Mouse (Mus musculus): Measurements from ENCODE around the gene Mettl21c. TPM values are rescaled to one million over a fixed set of nuclear protein-coding genes. Genes with fewer than 3 reads are reported as not detected.
"Not testable (repeated sequence)": the region's sequence is repeated elsewhere in the genome, so short reads cannot be mapped to it uniquely, and the experiment has no call there.

The Mettl21c gene
- 1.3 and 2.1 TPM in 2 replicates for polyA plus RNA-seq (2012; ENCODE audit: insufficient read depth, insufficient read length, missing spikeins)

DNA sequence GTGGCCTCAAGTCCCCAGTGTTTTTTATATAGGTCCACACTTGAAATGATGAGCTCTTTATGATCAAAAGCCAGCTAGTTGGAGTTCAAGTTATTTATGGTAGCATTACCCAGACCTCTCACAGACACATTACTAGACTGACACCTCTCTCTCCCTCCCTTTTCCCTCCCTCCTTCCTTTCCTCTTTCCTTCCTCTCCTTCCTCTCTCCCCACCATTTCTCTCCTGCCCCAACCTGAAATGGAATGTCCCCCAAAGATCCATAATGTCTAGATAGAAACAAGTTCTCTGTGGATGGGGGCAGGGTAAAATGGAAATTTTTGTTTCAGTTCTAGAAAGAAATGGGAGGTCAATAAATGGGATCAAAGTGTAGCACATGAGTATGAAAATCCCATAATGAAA is at the start of gene Mettl21c:
TSS of gene Mettl21c (minus strand) at position 101 of the 400 bp plus-strand sequence.
- H3K27ac ChIP-seq (replicated peaks; ENCODE audit: low read depth, low read length): no peak within 1 kb of the TSS
- no peaks in the 10 kb centered on the region for H3K4me1 ChIP-seq (ENCODE audit: control insufficient read depth, insufficient read depth, insufficient read length, low read length)
- no peak within 1 kb of the TSS for H3K4me3 ChIP-seq (ENCODE audit: insufficient read depth, low read depth, low read length)

DNA sequence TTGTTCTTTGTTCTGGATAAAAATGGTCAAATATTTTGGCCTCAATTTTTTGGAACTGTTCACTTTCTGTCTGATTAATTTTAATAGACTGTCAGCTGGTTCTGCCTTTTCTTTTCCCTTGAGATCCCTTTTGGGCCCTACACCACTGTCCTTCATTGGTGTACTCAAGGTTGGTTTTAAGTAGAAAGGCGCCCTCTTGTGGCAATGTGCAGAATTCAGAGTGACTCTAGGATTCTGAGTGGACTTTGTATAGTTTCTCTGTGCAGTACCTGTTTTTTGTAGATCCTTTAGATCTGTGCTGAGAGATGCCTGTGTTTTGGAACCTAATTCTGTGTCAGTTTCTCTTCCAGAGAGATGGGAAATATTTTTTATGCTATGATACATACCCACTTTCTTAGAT is 44.8 kb upstream of the Mettl21c start:
- Histone ChIP-seq H3K4me1 (ENCODE audit: control insufficient read depth, insufficient read depth, insufficient read length, low read length) (no peaks in the 10 kb centered on the region), H3K4me3 (ENCODE audit: insufficient read depth, low read depth, low read length) (no peak overlapping the region), H3K27ac (replicated peaks; ENCODE audit: low read depth, low read length) (no peak overlapping the region)

DNA sequence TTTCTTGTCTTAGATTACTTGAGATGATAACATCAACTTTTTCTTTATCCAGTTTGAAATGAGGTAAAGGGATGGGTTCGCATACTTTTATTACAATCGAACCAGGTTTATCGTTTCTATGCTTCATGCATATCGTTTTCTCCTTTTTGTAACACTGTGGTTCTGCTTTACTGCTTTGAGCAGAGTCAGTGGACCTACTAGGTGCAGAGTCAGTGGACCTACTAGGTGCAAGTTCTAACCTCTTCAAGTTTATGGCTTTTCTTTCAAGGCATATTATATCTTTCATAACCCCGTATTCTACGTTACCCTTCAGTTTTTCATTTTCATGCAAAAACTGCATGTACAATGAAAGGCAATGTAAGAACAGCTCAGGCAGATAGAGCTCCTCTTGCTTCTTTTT is 43.6 kb upstream of the Mettl21c start:
- H3K4me1 ChIP-seq (ENCODE audit: control insufficient read depth, insufficient read depth, insufficient read length, low read length): no peaks in the 10 kb centered on the region

DNA sequence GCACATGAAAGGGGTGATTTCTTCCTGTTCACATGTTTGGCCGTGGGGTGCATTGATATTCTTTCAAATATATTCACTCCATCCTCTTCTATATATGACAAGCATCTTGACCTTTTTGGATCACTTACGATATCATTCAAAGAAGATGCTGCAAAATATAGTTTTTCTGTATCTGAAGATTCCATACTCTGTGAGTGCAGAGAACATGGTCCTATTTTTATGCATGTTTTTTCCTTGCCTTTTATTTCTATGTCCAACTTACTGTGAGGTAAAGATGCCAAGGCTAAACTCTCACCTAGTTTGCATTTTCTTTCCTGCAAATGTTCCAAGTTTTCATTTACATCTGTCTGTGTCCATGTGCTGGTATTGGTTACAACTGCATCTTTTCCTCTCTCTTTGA is 42.0 kb upstream of the Mettl21c start, which contains the start of gene Gm8251:
TSS of gene Gm8251 (minus strand) at position 101 of the 400 bp plus-strand sequence.
- Histone ChIP-seq H3K4me3 (ENCODE audit: insufficient read depth, low read depth, low read length) (no peak within 1 kb of the TSS), H3K4me1 (ENCODE audit: control insufficient read depth, insufficient read depth, insufficient read length, low read length) (no peaks in the 10 kb centered on the region), H3K27ac (replicated peaks; ENCODE audit: low read depth, low read length) (no peak within 1 kb of the TSS)

More for the DNA sequence above, 43.6 kb upstream of the Mettl21c start:
- Histone ChIP-seq H3K4me3 (ENCODE audit: insufficient read depth, low read depth, low read length) (no peak overlapping the region), H3K27ac (replicated peaks; ENCODE audit: low read depth, low read length) (no peak overlapping the region)

DNA sequence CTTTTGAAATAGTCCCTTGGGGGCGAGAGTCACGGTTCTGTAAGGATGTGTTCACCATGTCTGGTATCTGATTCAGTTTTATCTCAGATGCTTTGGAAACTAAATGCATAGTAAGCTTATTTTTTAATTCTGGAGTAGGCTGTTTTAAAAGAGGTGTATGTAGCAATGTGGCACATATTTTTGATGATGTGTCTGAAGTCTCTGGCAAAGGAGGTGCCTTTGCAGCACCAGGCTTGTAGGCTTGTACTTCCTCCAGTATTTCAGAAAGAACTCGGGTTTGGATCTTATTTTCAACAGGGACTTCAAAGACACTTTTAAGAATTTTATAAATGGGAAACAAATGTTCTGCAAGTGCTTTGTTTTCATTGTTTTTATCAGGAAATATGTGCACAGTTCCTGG is 38.0 kb upstream of the Mettl21c start:
- no peaks in the 10 kb centered on the region for H3K4me1 ChIP-seq (ENCODE audit: control insufficient read depth, insufficient read depth, insufficient read length, low read length)
- H3K27ac ChIP-seq (replicated peaks; ENCODE audit: low read depth, low read length): no peak overlapping the region
- H3K4me3 ChIP-seq (ENCODE audit: insufficient read depth, low read depth, low read length): no peak overlapping the region

DNA sequence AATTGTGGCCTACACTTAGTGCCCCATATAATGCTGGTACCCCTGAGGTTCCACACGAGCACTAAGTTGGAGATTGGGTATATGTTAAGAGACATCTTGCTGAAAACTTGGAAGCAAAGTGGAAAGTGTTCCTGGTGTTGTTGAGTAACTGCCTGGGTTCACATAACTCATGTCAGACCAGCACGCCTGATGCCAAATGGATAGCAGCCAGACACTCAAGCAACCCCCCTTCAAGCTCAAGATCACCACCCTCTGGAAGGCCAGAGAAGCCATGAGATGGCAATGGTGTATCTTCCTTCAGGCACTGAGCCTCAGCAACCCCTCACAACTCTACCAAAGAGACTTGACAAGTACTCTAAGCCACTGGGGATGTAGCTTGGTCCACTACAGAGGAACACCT is 26.7 kb upstream of the Mettl21c start:
- Histone ChIP-seq H3K4me1 (ENCODE audit: control insufficient read depth, insufficient read depth, insufficient read length, low read length) (no peaks in the 10 kb centered on the region), H3K4me3 (ENCODE audit: insufficient read depth, low read depth, low read length) (no peak overlapping the region), H3K27ac (replicated peaks; ENCODE audit: low read depth, low read length) (no peak overlapping the region)

DNA sequence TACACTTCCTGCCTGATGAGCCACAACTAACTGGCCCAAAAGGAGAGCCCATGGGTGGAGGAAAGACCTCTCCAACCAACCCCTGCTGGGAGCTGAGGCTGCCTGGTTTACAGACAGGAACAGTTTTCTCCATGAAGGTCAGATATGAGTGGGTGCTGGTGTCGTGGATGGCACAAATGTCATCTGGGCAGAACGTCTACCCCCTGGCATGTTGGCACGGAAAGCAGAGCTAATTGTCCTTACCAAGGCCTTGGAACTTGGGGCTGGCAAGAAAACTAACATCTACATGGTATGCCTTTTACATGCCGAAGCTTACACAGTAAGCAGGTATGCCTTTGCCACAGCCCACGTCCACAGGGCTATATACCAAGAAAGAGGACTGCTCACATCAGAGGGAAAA is 25.9 kb upstream of the Mettl21c start:
- H3K4me1 ChIP-seq (ENCODE audit: control insufficient read depth, insufficient read depth, insufficient read length, low read length); H3K27ac ChIP-seq (replicated peaks; ENCODE audit: low read depth, low read length); H3K4me3 ChIP-seq (ENCODE audit: insufficient read depth, low read depth, low read length): not testable (repeated sequence)

DNA sequence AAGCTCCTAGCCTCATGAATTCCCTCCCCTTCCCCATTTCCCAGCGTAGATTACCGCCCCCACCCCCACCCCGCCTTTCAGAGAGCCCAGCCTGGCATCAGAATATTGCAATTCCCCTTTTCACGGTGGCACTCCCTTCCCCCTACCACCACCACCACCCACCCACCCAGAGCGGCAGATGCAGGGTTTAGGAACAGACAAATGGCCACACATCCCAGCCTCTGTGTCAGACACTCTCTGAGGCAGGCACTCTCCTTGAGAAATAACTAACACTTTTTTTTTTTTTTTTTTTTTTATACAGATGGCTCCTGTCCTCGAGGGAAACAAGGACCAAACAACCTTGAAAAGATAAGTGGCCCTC is 22.7 kb upstream of the Mettl21c start:
- Histone ChIP-seq H3K27ac (replicated peaks; ENCODE audit: low read depth, low read length) (no peak overlapping the region), H3K4me1 (ENCODE audit: control insufficient read depth, insufficient read depth, insufficient read length, low read length) (no peaks in the 10 kb centered on the region), H3K4me3 (ENCODE audit: insufficient read depth, low read depth, low read length) (peak overlapping the region; percentile 55; the same call in 1 of the 2 replicates)

DNA sequence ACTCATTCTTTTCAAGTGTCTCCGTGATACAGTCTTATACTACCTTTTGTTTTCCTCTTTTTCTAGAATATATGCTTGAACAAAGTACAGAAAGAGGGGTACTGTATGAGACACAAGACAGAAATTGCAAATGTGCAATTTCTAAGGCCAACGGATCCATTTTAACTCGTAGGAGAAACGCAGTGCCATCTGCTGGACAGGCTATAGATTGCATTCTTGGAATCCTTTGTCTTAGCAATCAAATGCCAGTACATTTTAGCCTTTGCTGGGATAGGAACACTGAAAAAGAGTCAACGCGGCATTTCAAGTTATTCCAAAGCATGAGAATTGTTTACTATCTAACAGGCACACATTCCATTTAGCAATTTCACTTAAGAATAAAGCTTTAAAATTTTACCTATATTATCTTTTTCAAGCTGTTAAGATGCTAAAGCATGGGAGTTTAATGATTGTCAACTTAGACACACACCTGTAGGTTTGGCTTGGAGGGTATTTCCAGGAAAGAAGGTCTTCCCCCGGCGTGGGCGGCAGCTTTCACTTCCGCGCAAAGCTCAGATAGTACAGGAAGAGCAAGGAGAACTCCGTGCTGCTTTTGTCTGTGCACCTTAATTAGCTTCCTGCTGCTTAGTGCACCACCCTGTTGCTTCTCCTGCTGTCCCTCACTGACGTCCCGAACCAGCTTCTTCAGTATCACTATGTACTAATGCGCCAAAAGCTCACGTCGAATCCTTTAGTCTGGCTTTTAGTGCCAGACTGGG is 22.1 kb upstream of the Mettl21c start:
- H3K27ac ChIP-seq (replicated peaks; ENCODE audit: low read depth, low read length): no peak overlapping the region
- peak overlapping the region; percentile 55 for H3K4me3 ChIP-seq (ENCODE audit: insufficient read depth, low read depth, low read length)
- H3K4me1 ChIP-seq (ENCODE audit: control insufficient read depth, insufficient read depth, insufficient read length, low read length): no peaks in the 10 kb centered on the region

DNA sequence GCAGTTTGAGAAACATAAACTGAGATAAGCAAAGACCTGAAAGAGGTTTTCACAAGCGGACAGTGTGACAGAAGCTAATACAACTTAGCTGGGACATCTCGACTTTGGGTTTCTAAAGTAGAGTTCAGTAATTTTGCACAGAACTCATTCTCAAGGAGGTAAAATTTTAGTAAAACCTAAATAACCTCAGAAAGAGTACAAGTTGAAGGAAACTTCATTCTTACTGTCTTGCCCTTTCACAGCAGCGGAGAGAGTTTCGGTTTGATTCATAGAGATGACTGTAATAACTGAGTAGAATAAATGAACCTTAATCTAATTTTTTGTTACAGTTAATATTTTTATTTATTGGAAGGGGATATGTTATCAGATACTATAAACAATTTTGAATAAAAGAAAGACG is 13.1 kb upstream of the Mettl21c start:
- Histone ChIP-seq H3K4me1 (ENCODE audit: control insufficient read depth, insufficient read depth, insufficient read length, low read length) (no peaks in the 10 kb centered on the region), H3K27ac (replicated peaks; ENCODE audit: low read depth, low read length) (no peak overlapping the region), H3K4me3 (ENCODE audit: insufficient read depth, low read depth, low read length) (no peak overlapping the region)

DNA sequence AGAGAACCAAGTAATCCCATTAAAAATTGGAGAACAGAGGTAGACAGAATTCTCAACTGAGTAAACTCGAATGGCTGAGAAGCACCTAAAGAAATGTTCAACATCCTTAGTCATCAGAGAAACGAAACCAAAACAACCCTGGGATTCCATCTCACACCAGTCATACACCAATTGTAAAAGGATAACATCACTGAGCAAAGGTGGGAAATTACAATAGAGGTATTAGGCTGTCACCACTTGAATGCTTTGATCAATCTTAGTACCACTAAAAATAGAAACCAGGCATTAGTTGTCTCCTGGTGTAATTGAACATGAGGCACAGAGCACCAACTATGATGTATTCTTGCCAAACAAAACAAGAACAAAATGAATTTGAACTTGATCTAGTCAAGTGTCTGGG is 12.4 kb upstream of the Mettl21c start:
- Histone ChIP-seq H3K27ac (replicated peaks; ENCODE audit: low read depth, low read length) (no peak overlapping the region), H3K4me1 (ENCODE audit: control insufficient read depth, insufficient read depth, insufficient read length, low read length) (no peaks in the 10 kb centered on the region)

DNA sequence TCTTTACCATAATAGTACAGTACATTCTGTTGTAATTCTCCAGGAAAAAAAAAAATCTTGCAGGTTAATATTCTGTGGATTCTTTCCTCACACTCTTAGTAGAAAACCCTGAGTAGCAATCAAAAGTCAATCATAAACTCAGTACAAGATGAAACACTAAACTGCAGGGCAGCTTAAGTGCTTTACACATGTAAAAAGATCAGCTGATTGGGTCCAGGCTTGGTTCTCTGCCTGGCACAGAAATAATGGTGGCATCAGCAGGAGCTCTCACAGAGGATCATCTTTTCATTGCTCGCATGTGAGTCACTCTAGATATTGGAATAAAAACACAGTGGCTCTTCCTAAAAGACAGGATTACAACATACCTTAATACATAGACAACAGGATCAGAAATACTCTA is 7.8 kb upstream of the Mettl21c start:
- Histone ChIP-seq H3K4me3 (ENCODE audit: insufficient read depth, low read depth, low read length) (no peak overlapping the region), H3K27ac (replicated peaks; ENCODE audit: low read depth, low read length) (no peak overlapping the region), H3K4me1 (ENCODE audit: control insufficient read depth, insufficient read depth, insufficient read length, low read length) (no peaks in the 10 kb centered on the region)

More for the DNA sequence above, 12.4 kb upstream of the Mettl21c start:
- no peak overlapping the region for H3K4me3 ChIP-seq (ENCODE audit: insufficient read depth, low read depth, low read length)

DNA sequence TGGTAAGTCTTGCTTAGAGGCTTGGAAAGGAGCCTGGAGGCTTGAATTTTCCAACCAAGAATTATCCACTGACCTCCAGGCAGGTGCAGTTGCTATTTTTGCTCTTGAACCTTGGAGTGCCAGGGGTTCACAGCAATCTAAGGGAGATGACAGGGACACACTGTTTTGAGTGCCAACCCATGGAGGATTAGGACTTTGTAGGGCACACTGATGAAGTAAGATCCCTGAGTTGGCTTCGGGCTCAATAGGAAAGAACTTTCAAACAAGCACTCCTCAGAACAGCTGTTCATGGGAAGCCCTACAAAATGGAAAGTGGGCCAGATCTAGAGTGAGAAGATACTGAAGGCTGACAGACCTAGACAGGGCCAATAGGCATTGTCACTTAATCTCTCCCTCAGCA is 2.8 kb upstream of the Mettl21c start:
- no peaks in the 10 kb centered on the region for H3K4me1 ChIP-seq (ENCODE audit: control insufficient read depth, insufficient read depth, insufficient read length, low read length)
- H3K27ac ChIP-seq (replicated peaks; ENCODE audit: low read depth, low read length): no peak overlapping the region
- H3K4me3 ChIP-seq (ENCODE audit: insufficient read depth, low read depth, low read length): no peak overlapping the region

DNA sequence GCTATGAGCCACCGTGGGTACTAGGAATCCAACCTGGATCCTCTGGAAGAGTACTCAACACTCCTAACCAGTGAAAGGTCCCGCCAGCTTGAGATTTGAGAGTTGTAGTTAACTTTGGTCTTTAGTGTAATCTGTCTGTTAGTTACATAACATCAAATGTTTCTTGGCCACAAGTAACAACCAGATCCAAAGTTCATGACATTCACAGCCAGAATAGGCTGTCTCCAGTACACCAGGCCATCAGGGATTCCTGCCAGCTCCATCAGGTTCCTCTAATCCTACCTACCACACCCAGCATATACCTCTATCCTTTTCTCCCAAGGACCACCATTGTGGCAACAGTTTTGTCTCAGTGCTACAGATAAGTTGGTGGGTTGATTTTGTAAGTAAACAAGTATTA is 4.3 kb downstream of the Mettl21c start:
- no peak overlapping the region for H3K27ac ChIP-seq (replicated peaks; ENCODE audit: low read depth, low read length)
- no peak overlapping the region for H3K4me3 ChIP-seq (ENCODE audit: insufficient read depth, low read depth, low read length)
- no peaks in the 10 kb centered on the region for H3K4me1 ChIP-seq (ENCODE audit: control insufficient read depth, insufficient read depth, insufficient read length, low read length)

DNA sequence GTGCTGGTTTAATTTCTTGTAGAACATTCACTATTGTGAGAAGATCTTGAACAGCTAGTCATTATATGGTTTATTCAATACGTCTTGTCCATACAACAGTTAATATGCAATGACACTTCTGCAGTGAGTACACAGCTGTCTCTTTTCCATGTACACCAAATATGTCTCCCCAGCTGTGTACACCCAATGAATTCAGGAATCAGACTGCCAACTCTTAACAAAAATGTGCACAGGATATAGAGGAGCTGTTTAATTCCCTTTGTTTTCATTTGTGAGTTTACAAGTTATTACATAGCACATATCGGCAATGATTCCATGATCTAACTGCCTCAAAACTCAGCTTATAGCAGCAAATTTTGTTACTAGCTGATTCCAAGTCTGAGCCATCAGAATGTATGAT is 15.3 kb downstream of the Mettl21c start:
- Histone ChIP-seq H3K4me1 (ENCODE audit: control insufficient read depth, insufficient read depth, insufficient read length, low read length) (no peaks in the 10 kb centered on the region), H3K4me3 (ENCODE audit: insufficient read depth, low read depth, low read length) (no peak overlapping the region), H3K27ac (replicated peaks; ENCODE audit: low read depth, low read length) (no peak overlapping the region)

DNA sequence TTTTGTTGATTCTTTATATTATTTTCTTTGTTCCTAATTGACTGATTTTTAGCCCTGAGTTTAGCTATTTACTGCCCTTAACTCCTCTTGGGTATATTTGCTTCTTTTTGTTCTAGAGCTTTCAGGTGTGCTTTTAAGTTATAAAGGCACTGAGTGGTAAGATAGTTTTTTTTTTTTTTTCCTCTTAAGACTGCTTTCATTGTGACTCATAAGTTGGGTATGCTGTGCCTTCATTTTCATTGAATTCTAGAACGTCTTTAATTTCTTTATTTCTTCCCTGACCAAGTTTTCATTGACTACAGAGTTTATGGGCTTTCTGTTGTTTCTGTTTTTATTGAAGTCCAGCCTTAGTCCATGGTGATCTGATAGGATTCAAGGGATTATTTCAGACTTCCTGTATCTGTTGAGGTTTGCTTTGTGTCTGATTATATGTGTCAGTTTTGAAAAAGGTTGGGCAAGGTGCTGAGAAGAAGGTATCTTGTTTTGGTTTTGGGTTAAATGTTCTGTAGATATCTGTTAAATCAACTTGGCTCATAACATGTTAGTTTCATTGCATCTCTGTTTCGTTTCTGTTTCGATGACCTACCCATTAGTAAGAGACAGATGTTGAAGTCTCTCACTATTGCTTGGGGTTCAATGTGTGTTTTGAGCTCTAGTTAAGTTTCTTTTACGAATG is 22.8 kb downstream of the Mettl21c start:
- Histone ChIP-seq H3K27ac (replicated peaks; ENCODE audit: low read depth, low read length) (no peak overlapping the region), H3K4me1 (ENCODE audit: control insufficient read depth, insufficient read depth, insufficient read length, low read length) (no peaks in the 10 kb centered on the region), H3K4me3 (ENCODE audit: insufficient read depth, low read depth, low read length) (no peak overlapping the region)
